Comparison of ENCODE assay signal across 8 mouse cellular contexts in the genomic region with DNA sequence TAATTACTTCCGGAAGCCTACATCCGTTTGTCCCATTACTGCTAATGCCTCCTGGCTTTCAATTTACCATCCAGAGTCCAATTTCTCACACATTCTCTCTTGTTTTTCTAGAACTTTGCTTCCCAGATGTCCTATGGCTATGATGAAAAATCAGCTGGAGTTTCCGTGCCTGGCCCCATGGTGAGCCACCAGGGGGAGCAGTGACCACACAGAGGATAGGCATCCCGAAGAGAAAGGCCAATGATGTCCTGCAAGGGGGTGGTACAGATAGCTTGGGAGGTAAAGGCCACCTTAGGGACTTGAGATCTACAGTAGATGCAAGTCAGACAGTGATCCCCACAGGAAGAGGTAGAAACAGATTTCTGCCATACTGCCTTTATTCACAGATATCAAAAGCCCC. TPM values are rescaled to one million over a fixed set of nuclear protein-coding genes. Genes with fewer than 3 reads are reported as not detected.
DNase-seq lines count a peak whose midpoint lies in the region; ATAC-seq and TF ChIP-seq lines count a peak whose summit lies in the region.

No protein-coding gene starts in this region.

- TF ChIP-seq CTCF in midbrain, postnatal 0 days (IDR thresholded peaks at IDR 0.05), result peak; percentile 95

- no peak overlapping the region for H3K4me3 ChIP-seq in hindbrain, embryonic 10.5 days
- no peak overlapping the region for H3K4me3 ChIP-seq in hindbrain, embryonic 13.5 days
- H3K4me3 ChIP-seq in embryonic facial prominence, embryonic 14.5 days (ENCODE audit: low read depth, low read length), result peak overlapping the region; percentile 68
- peak overlapping the region; percentile 78; the same call in 1 of the 2 replicates for H3K4me3 ChIP-seq in intestine, embryonic 14.5 days (ENCODE audit: low read depth, low read length)
- H3K4me3 ChIP-seq in midbrain, postnatal 0 days (ENCODE audit: low read depth, low read length), result no peak overlapping the region
- H3K4me3 ChIP-seq in stomach, embryonic 16.5 days (replicated peaks; ENCODE audit: low read length), result peak overlapping the region; percentile 62

- peaks cover 92% of the 10 kb centered on the region for H3K27me3 ChIP-seq in hindbrain, embryonic 10.5 days (ENCODE audit: insufficient read depth, poor library complexity, severe bottlenecking)
- peaks cover 86% of the 10 kb centered on the region for H3K27me3 ChIP-seq in hindbrain, embryonic 13.5 days
- H3K27me3 ChIP-seq in embryonic facial prominence, embryonic 14.5 days (replicated peaks; ENCODE audit: control insufficient read depth, insufficient read depth, low read length), result no peaks in the 10 kb centered on the region
- no peaks in the 10 kb centered on the region for H3K27me3 ChIP-seq in intestine, embryonic 14.5 days (replicated peaks; ENCODE audit: control insufficient read depth, insufficient read depth, low read length)
- H3K27me3 ChIP-seq in midbrain, postnatal 0 days (ENCODE audit: insufficient read depth, low read length), result peaks cover 38% of the 10 kb centered on the region
- no peaks in the 10 kb centered on the region; the same call in 1 of the 2 replicates for H3K27me3 ChIP-seq in stomach, embryonic 16.5 days (ENCODE audit: control insufficient read depth, insufficient read depth, low read length)

- H3K27ac ChIP-seq in hindbrain, embryonic 10.5 days, result no peak overlapping the region
- H3K27ac ChIP-seq in hindbrain, embryonic 13.5 days, result no peak overlapping the region
- H3K27ac ChIP-seq in embryonic facial prominence, embryonic 14.5 days (replicated peaks; ENCODE audit: low read depth, low read length), result peak overlapping the region; percentile 96
- H3K27ac ChIP-seq in intestine, embryonic 14.5 days (ENCODE audit: low read depth), result no peak overlapping the region
- no peak overlapping the region for H3K27ac ChIP-seq in midbrain, postnatal 0 days (ENCODE audit: low read depth, low read length)
- peak overlapping the region; percentile 97 for H3K27ac ChIP-seq in stomach, embryonic 16.5 days (ENCODE audit: low read length)

- H3K4me1 ChIP-seq in hindbrain, embryonic 10.5 days (replicated peaks), result peaks cover 42% of the 10 kb centered on the region
- H3K4me1 ChIP-seq in hindbrain, embryonic 13.5 days (replicated peaks), result peaks cover 15% of the 10 kb centered on the region
- H3K4me1 ChIP-seq in embryonic facial prominence, embryonic 14.5 days (ENCODE audit: control insufficient read depth, insufficient read depth, low read length), result peaks cover 10% of the 10 kb centered on the region
- peaks cover 31% of the 10 kb centered on the region for H3K4me1 ChIP-seq in intestine, embryonic 14.5 days (replicated peaks; ENCODE audit: control insufficient read depth, insufficient read depth, low read length)
- peaks cover 3% of the 10 kb centered on the region; the same call in 1 of the 2 replicates for H3K4me1 ChIP-seq in midbrain, postnatal 0 days (ENCODE audit: insufficient read depth, low read length)
- peaks cover 20% of the 10 kb centered on the region for H3K4me1 ChIP-seq in stomach, embryonic 16.5 days (ENCODE audit: control insufficient read depth, insufficient read depth, low read length)

- ATAC-seq in hindbrain, embryonic 13.5 days (ENCODE audit: low FRiP score), result no peak
- no peak for ATAC-seq in embryonic facial prominence, embryonic 14.5 days (ENCODE audit: low read depth)
- ATAC-seq in intestine, embryonic 14.5 days (replicated peaks; ENCODE audit: low FRiP score, low TSS enrichment, low read depth), result no peak
- ATAC-seq in midbrain, postnatal 0 days (ENCODE audit: low FRiP score), result no peak
- no peak for ATAC-seq in stomach, embryonic 16.5 days (ENCODE audit: insufficient read depth, low FRiP score)

- 20% methylated on average over 4 of the region's 4 CpGs for WGBS in hindbrain, embryonic 10.5 days
- 20% methylated on average over 4 of the region's 4 CpGs for whole genome bisulfite sequencing in hindbrain, embryonic 13.5 days
- WGBS in embryonic facial prominence, embryonic 14.5 days, result 19% methylated on average over 4 of the region's 4 CpGs
- WGBS in intestine, embryonic 14.5 days, result 21% methylated on average over 4 of the region's 4 CpGs
- WGBS in midbrain, postnatal 0 days, result 22% methylated on average over 4 of the region's 4 CpGs
- WGBS in stomach, embryonic 16.5 days, result 18% methylated on average over 4 of the region's 4 CpGs

- no peak overlapping the region for H3K4me2 ChIP-seq in hindbrain, embryonic 13.5 days
- H3K4me2 ChIP-seq in embryonic facial prominence, embryonic 14.5 days (ENCODE audit: low read depth, low read length), result peak overlapping the region; percentile 71
- peak overlapping the region; percentile 60 for H3K4me2 ChIP-seq in intestine, embryonic 14.5 days (ENCODE audit: low read length)
- no peak overlapping the region for H3K4me2 ChIP-seq in midbrain, postnatal 0 days (ENCODE audit: low read depth, low read length, poor library complexity, severe bottlenecking)
- peak overlapping the region; percentile 70 for H3K4me2 ChIP-seq in stomach, embryonic 16.5 days (ENCODE audit: low read depth, low read length)

- no peak overlapping the region for H3K9ac ChIP-seq in hindbrain, embryonic 13.5 days
- peak overlapping the region; percentile 91 for H3K9ac ChIP-seq in embryonic facial prominence, embryonic 14.5 days (ENCODE audit: low read depth, low read length)
- no peak overlapping the region for H3K9ac ChIP-seq in intestine, embryonic 14.5 days (ENCODE audit: low read length)
- H3K9ac ChIP-seq in midbrain, postnatal 0 days (replicated peaks; ENCODE audit: low read length, poor library complexity, severe bottlenecking), result no peak overlapping the region
- peak overlapping the region; percentile 86 for H3K9ac ChIP-seq in stomach, embryonic 16.5 days (ENCODE audit: low read length)

- DNase-seq in hindbrain, embryonic 10.5 days (ENCODE audit: low spot score), result peak; percentile 70
- DNase-seq in adrenal gland, postnatal 10 days, result peak; percentile 87
- DNase-seq in embryonic facial prominence, embryonic 14.5 days (ENCODE audit: low spot score), result peak; percentile 75
- DNase-seq in intestine, embryonic 14.5 days (ENCODE audit: low spot score), result peak; percentile 90
- DNase-seq in left cerebral cortex, postnatal 14 days (ENCODE audit: low spot score in 2 of 2), result peak; percentile 81 to 83
- DNase-seq in midbrain, postnatal 0 days (ENCODE audit: low spot score), result peak; percentile 72

- 0 out of 2 replicates have a peak, but pooled peaks cover 4% of the 10 kb centered on the region for H3K36me3 ChIP-seq in hindbrain, embryonic 10.5 days
- H3K36me3 ChIP-seq in hindbrain, embryonic 13.5 days, result no peaks in the 10 kb centered on the region
- H3K36me3 ChIP-seq in embryonic facial prominence, embryonic 14.5 days (ENCODE audit: control insufficient read depth, insufficient read depth, low read length), result peaks cover 68% of the 10 kb centered on the region
- H3K36me3 ChIP-seq in intestine, embryonic 14.5 days (ENCODE audit: control insufficient read depth, insufficient read depth, low read length), result peaks cover 63% of the 10 kb centered on the region
- no peaks in the 10 kb centered on the region for H3K36me3 ChIP-seq in midbrain, postnatal 0 days (ENCODE audit: insufficient read depth, low read length)
- peaks cover 6% of the 10 kb centered on the region; the same call in 1 of the 2 replicates for H3K36me3 ChIP-seq in stomach, embryonic 16.5 days (ENCODE audit: control insufficient read depth, insufficient read depth, low read length)

- intact Hi-C loops in left cerebral cortex, postnatal 14 days (cut with DNase I), result loop anchor here (1.0 kb wide), 1 partner anchor 31 kb away; no protein-coding TSS in a partner anchor

- no peaks in the 10 kb centered on the region for H3K9me3 ChIP-seq in hindbrain, embryonic 10.5 days
- no peaks in the 10 kb centered on the region for H3K9me3 ChIP-seq in hindbrain, embryonic 13.5 days
- H3K9me3 ChIP-seq in embryonic facial prominence, embryonic 14.5 days (ENCODE audit: control insufficient read depth, low read length), result no peaks in the 10 kb centered on the region
- H3K9me3 ChIP-seq in intestine, embryonic 14.5 days (ENCODE audit: control insufficient read depth, low read length), result no peaks in the 10 kb centered on the region
- H3K9me3 ChIP-seq in midbrain, postnatal 0 days (ENCODE audit: low read length), result no peaks in the 10 kb centered on the region
- no peaks in the 10 kb centered on the region for H3K9me3 ChIP-seq in stomach, embryonic 16.5 days (replicated peaks; ENCODE audit: control insufficient read depth, low read length)

RNA-seq across cellular contexts. Expression of gene Col1a1, which starts 3.3 kb away (rescaled TPM):
- polyA plus RNA-seq in hindbrain, embryonic 10.5 days (2016; fragmentation: Nextera tagmentation; extraction: Ambion mirVana), result 98.1 and 193 TPM in 2 replicates
- polyA plus RNA-seq in hindbrain, embryonic 13.5 days (2015; fragmentation: Nextera tagmentation; extraction: Ambion mirVana), result 128 and 217 TPM in 2 replicates
- 1,000 to 10,000 TPM in 1 of 2 experiments, 100 to 1,000 TPM in 1; 763 to 1,573 TPM for total RNA-seq in adrenal gland, postnatal 10 days (2021)
- polyA plus RNA-seq in embryonic facial prominence, embryonic 14.5 days (2014; fragmentation: Nextera tagmentation; extraction: Ambion mirVana), result 3,653 and 4,731 TPM in 2 replicates
- polyA plus RNA-seq in intestine, embryonic 14.5 days (2014; fragmentation: Nextera tagmentation; extraction: Ambion mirVana), result 841 and 905 TPM in 2 replicates
- 10 to 100 TPM; 50.1 to 54.5 TPM for total RNA-seq in left cerebral cortex, postnatal 14 days (2021)
- total RNA-seq in midbrain, postnatal 0 days (2014; rRNA removed), result 44.7 and 50.3 TPM in 2 replicates
- polyA plus RNA-seq in midbrain, postnatal 0 days (2015; fragmentation: Nextera tagmentation; extraction: Ambion mirVana), result 65.4 and 67.5 TPM in 2 replicates
- polyA plus RNA-seq in stomach, embryonic 16.5 days (2015; fragmentation: Nextera tagmentation; extraction: Ambion mirVana), result 2,066 and 2,076 TPM in 2 replicates

RNA-seq across cellular contexts. Expression of gene Hils1, which starts 28.1 kb away (rescaled TPM):
- polyA plus RNA-seq in hindbrain, embryonic 10.5 days (2016; fragmentation: Nextera tagmentation; extraction: Ambion mirVana), result not detected in 2 replicates
- polyA plus RNA-seq in hindbrain, embryonic 13.5 days (2015; fragmentation: Nextera tagmentation; extraction: Ambion mirVana), result not detected in 2 replicates
- not detected for total RNA-seq in adrenal gland, postnatal 10 days (2021)
- 0.25 and 0.61 TPM in 2 replicates for polyA plus RNA-seq in embryonic facial prominence, embryonic 14.5 days (2014; fragmentation: Nextera tagmentation; extraction: Ambion mirVana)
- not detected in 2 replicates for polyA plus RNA-seq in intestine, embryonic 14.5 days (2014; fragmentation: Nextera tagmentation; extraction: Ambion mirVana)
- not detected for total RNA-seq in left cerebral cortex, postnatal 14 days (2021)
- not detected in 2 replicates for total RNA-seq in midbrain, postnatal 0 days (2014; rRNA removed)
- not detected in 2 replicates for polyA plus RNA-seq in midbrain, postnatal 0 days (2015; fragmentation: Nextera tagmentation; extraction: Ambion mirVana)
- polyA plus RNA-seq in stomach, embryonic 16.5 days (2015; fragmentation: Nextera tagmentation; extraction: Ambion mirVana), result not detected in 2 replicates

RNA-seq across cellular contexts. Expression of gene Sgca, which starts 36.8 kb away (rescaled TPM):
- polyA plus RNA-seq in hindbrain, embryonic 10.5 days (2016; fragmentation: Nextera tagmentation; extraction: Ambion mirVana), result 0.10 TPM in 1 of 2 replicates, not detected in the other
- 0.23 and 0.52 TPM in 2 replicates for polyA plus RNA-seq in hindbrain, embryonic 13.5 days (2015; fragmentation: Nextera tagmentation; extraction: Ambion mirVana)
- total RNA-seq in adrenal gland, postnatal 10 days (2021), result 10 to 100 TPM in 1 of 2 experiments, 1 to 10 TPM in 1; 4.5 to 16.8 TPM
- 18.6 and 19.5 TPM in 2 replicates for polyA plus RNA-seq in embryonic facial prominence, embryonic 14.5 days (2014; fragmentation: Nextera tagmentation; extraction: Ambion mirVana)
- polyA plus RNA-seq in intestine, embryonic 14.5 days (2014; fragmentation: Nextera tagmentation; extraction: Ambion mirVana), result 0.22 TPM in 1 of 2 replicates, not detected in the other
- under 1 TPM; 0.55 to 0.68 TPM for total RNA-seq in left cerebral cortex, postnatal 14 days (2021)
- not detected in 2 replicates for total RNA-seq in midbrain, postnatal 0 days (2014; rRNA removed)
- 0.29 and 0.39 TPM in 2 replicates for polyA plus RNA-seq in midbrain, postnatal 0 days (2015; fragmentation: Nextera tagmentation; extraction: Ambion mirVana)
- 0.41 and 3.2 TPM in 2 replicates for polyA plus RNA-seq in stomach, embryonic 16.5 days (2015; fragmentation: Nextera tagmentation; extraction: Ambion mirVana)

RNA-seq across cellular contexts. Expression of gene Ppp1r9b, which starts 51.6 kb away (rescaled TPM):
- 10.4 and 11.8 TPM in 2 replicates for polyA plus RNA-seq in hindbrain, embryonic 10.5 days (2016; fragmentation: Nextera tagmentation; extraction: Ambion mirVana)
- 16.9 and 17.3 TPM in 2 replicates for polyA plus RNA-seq in hindbrain, embryonic 13.5 days (2015; fragmentation: Nextera tagmentation; extraction: Ambion mirVana)
- total RNA-seq in adrenal gland, postnatal 10 days (2021), result 10 to 100 TPM; 83.3 to 96.2 TPM
- 16.0 and 16.1 TPM in 2 replicates for polyA plus RNA-seq in embryonic facial prominence, embryonic 14.5 days (2014; fragmentation: Nextera tagmentation; extraction: Ambion mirVana)
- polyA plus RNA-seq in intestine, embryonic 14.5 days (2014; fragmentation: Nextera tagmentation; extraction: Ambion mirVana), result 11.9 and 12.2 TPM in 2 replicates
- total RNA-seq in left cerebral cortex, postnatal 14 days (2021), result 100 to 1,000 TPM; 505 to 506 TPM
- 179 and 217 TPM in 2 replicates for total RNA-seq in midbrain, postnatal 0 days (2014; rRNA removed)
- polyA plus RNA-seq in midbrain, postnatal 0 days (2015; fragmentation: Nextera tagmentation; extraction: Ambion mirVana), result 18.2 and 20.4 TPM in 2 replicates
- polyA plus RNA-seq in stomach, embryonic 16.5 days (2015; fragmentation: Nextera tagmentation; extraction: Ambion mirVana), result 6.6 and 8.0 TPM in 2 replicates

Comparison
In these comparisons a context has a peak if more than half of its experiments do, and no peak if none do; other contexts are left out.
1. H3K27ac ChIP-seq: peak in embryonic facial prominence, embryonic 14.5 days (single experiment) and stomach, embryonic 16.5 days (single experiment); none in hindbrain, embryonic 10.5 days (single experiment), hindbrain, embryonic 13.5 days (single experiment), intestine, embryonic 14.5 days (single experiment) and midbrain, postnatal 0 days (single experiment).
2. H3K4me3 ChIP-seq: peak in embryonic facial prominence, embryonic 14.5 days (single experiment), intestine, embryonic 14.5 days (single experiment) and stomach, embryonic 16.5 days (single experiment); none in hindbrain, embryonic 10.5 days (single experiment), hindbrain, embryonic 13.5 days (single experiment) and midbrain, postnatal 0 days (single experiment).
3. H3K4me2 ChIP-seq: peak in embryonic facial prominence, embryonic 14.5 days (single experiment), intestine, embryonic 14.5 days (single experiment) and stomach, embryonic 16.5 days (single experiment); none in hindbrain, embryonic 13.5 days (single experiment) and midbrain, postnatal 0 days (single experiment).
4. H3K9ac ChIP-seq: peak in embryonic facial prominence, embryonic 14.5 days (single experiment) and stomach, embryonic 16.5 days (single experiment); none in hindbrain, embryonic 13.5 days (single experiment), intestine, embryonic 14.5 days (single experiment) and midbrain, postnatal 0 days (single experiment).
5. Peak in every context shown above with its lines, with median percentiles within 50 percentile points of each other: DNase-seq.